Mouse (Mus musculus) erythroblast, adult 5-6 weeks (primary cell): ENCODE data around the gene Ulk4. TPM values are rescaled to one million over a fixed set of nuclear protein-coding genes. Genes with fewer than 3 reads are reported as not detected.
A peak's percentile ranks its signal among the peaks of the same experiment; 100 is the strongest.
"Not testable (repeated sequence)": the region's sequence is repeated elsewhere in the genome, so short reads cannot be mapped to it uniquely, and the experiment has no call there.

ENCODE experiments used
- ATAC-seq: replicated peaks from 2 replicates; pipeline ENCODE4 v1.8.0; 2016; ENCODE audit warnings: moderate number of reproducible peaks, mild to moderate bottlenecking, moderate TSS enrichment, inconsistent platforms; ENCODE audit not compliant: poor library complexity, low FRiP score, severe bottlenecking
- total RNA-seq, 2 experiments: library from RNA; stranded (forward) in 1 of 2; stranded (reverse) in 1 of 2; fragments of 150-400 nt in 1 of 2; fragments of 200-764, 138-1000 nt in 1 of 2; gene quantifications; 2 replicates each; pipeline versions ENCODE4 v1.2.3 to v1.2.4; 2015 to 2017; ENCODE audit warnings: low replicate concordance in 2 of 2

Gene Ulk4
- total RNA-seq, 2 experiments from 2014 or later = 0.34 TPM; not detected in 1

GRCm38 (mm10) chr9:121265307-121265706, 11.7 kb downstream of the Ulk4 start:
- ATAC-seq = no peak

DNA sequence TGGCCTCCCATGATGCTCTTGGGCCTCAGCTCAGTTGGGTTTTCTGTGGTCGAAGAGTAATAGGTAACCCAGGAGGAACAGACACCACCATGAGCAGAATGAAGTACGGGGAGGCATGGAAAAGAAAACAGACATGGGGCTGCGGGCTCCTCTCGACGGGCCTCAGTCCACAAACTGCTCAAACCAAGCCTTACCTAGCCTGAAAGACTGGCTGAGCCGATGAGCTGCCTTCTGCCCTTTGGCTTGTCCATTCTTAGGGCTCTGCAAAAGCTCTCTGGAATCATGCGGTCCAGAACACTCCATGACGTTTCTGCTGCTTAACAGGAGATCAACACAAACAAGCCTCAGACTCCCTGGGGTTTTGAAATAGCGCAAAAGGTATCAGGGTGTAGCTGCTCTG, 19.9 kb downstream of the Ulk4 start:
- ATAC-seq = no peak

DNA sequence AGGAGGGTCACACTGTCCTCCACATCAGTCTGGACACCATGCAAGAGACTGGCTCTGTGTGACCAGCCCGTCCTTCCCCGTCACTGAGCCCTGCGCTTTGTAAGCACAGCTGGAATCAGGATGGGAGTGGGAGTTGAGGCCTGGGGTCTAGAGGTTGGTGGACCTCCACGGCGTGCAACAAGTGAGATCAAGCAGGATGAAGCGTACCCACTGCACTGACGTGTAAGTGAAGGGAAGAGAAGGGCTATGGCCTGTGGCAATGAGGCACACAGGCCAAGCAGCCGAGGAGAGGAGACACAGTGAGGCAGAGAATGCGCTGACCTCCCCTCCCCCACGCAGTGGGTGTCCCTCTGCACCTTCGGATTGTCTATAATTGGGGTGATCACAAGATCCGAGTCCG, 22.2 kb downstream of the Ulk4 start:
- ATAC-seq = no peak

- no peak for ATAC-seq
These were observed 23.0 kb downstream of the Ulk4 start for GRCm38 (mm10) chr9:121253983-121254382.

- no peak for ATAC-seq
These were observed 26.1 kb downstream of the Ulk4 start for GRCm38 (mm10) chr9:121250854-121251253.

GRCm38 (mm10) chr9:121249805-121250204, 27.2 kb downstream of the Ulk4 start:
- ATAC-seq = no peak

- no peak for ATAC-seq
These were observed 28.8 kb downstream of the Ulk4 start for GRCm38 (mm10) chr9:121247956-121248775.

DNA sequence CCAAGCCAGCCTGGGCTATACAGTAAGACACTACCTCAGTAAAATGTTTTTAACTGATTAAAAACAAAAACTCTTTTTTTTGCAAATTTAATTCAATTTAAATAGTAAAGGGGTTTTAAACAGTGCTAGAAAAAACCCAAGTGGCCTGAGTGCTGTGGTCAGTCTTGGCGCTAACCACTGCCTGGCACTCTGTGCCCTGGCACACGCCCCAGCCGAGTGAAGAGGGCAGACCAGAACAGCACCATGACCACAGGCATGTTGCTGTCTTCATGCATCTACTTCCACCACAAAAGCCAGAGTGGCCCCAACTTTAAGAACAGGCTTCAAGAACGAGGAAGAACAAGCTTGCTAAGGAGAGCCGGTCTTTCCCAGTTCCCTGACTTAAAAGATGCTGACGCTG, 29.9 kb downstream of the Ulk4 start:
- ATAC-seq = no peak

- no peak for ATAC-seq
These were observed 34.7 kb downstream of the Ulk4 start for GRCm38 (mm10) chr9:121242331-121242730.

DNA sequence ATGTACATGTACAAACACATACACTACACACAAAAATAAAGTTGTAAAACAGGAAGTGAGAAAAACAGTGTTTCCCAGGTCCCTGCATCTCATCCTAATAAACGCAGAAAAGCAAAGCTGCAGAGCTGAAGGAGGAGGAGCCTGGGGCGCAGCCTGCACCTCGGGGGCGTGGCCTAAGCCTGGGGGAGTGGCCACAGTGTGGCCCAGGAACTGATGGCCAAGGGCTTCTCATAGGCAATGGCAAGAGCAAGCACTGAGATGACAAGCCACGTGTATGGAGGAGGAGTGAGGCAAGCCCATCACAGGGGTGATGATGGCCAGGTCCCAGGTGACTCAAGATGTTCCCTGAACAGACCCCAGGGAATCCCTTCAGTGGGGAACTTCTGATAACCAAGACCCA, 35.2 kb downstream of the Ulk4 start:
- peak; percentile 67 for ATAC-seq

DNA sequence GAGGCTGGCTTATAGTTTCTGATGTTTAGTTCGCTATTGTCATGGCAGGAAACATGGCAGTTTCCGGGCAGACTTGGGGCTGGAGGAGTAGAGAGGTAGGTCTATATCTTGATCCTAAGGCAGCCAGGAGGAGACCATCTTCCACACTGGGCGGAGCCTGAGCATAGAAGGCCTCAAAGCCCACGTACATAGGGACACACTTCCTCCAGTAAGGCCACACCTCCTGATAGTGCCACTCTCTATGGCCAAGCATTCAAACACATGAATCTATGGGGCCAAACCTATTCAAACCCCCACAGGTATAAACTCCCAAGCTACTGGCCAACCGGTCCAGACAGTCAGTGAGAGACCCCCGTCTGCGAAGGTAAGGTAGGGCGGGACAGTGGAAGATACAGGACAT, 35.6 kb downstream of the Ulk4 start:
- ATAC-seq = no peak

GRCm38 (mm10) chr9:121240242-121240641, 36.8 kb downstream of the Ulk4 start:
- not testable (repeated sequence) for ATAC-seq

GRCm38 (mm10) chr9:121239571-121239970, 37.4 kb downstream of the Ulk4 start:
- no peak for ATAC-seq

GRCm38 (mm10) chr9:121218636-121219035, 58.4 kb downstream of the Ulk4 start:
- ATAC-seq = no peak

- no peak for ATAC-seq
These were observed 58.8 kb downstream of the Ulk4 start for GRCm38 (mm10) chr9:121218230-121218629.

DNA sequence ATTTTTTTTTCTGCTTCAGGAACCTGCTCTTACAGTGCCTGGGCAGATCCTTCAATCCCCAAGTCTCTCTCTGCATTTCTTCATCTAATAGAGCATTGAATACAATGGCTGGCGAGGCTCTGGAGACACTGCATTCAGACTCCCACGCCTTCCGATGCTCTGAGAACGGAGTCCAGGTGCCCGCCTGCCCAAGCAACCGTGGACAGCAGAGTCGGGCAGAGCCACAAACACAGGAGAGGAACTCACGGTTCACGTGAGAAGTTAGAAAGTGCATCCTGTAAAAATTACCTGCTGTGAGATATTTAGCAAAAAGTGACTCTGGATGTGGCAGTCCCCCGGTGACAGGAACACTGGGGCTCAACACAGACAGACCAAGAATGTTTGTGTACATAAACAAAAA, 59.3 kb downstream of the Ulk4 start:
- no peak for ATAC-seq

DNA sequence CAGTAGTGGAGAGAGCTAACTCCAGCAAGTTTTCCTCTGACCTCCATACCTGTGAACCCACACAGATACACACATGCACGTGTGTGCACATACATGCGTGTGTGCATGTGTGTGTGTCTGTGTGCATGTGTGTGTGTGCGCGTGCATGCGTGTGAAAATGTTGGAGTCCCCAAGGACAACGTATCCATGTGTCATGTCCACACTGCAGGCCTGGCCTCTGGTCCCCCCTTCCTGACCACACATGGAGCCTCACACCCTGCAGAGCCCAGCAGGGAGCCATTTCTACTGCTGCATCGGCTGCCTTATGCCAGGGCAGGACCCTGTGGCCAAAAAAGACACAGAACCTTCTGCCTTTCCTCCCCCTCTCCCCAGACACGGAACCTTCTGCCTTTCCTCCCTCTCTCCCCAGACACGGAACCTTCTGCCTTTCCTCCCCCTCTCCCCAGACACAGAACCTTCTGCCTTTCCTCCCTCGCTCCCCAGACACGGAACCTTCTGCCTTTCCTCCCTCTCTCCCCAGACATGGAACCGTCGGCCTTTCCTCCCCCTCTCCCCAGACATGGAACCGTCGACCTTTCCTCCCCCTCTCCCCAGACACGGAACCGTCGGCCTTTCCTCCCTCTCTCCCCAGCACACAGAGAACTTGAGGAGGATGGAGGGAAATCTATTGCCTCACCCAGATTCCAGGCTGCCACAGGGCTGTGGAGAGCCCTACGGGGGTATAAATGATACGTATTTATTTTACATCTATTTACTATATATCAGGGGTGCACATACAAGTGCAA, 60.3 kb downstream of the Ulk4 start:
- ATAC-seq = no peak

GRCm38 (mm10) chr9:121215349-121216000, 61.5 kb downstream of the Ulk4 start:
- peak; percentile 77 for ATAC-seq

DNA sequence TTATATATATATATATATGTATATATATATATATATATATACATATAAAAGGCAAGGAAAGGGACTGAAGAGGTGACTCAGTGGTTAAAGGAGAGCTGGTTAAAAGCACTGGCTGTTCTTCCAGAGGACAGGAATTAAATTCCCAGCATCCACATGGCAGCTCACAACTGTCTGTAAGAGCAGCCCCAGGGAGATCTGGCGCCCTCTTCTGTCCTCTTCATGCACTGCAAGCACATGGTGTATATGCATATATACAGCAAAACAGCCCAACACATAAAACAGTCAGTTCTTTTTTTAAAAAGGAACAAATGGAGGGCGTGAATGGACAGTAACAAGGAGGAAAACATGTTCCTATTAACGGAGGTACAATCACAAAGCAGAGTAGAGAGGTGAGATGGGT, 64.7 kb downstream of the Ulk4 start:
- no peak for ATAC-seq

DNA sequence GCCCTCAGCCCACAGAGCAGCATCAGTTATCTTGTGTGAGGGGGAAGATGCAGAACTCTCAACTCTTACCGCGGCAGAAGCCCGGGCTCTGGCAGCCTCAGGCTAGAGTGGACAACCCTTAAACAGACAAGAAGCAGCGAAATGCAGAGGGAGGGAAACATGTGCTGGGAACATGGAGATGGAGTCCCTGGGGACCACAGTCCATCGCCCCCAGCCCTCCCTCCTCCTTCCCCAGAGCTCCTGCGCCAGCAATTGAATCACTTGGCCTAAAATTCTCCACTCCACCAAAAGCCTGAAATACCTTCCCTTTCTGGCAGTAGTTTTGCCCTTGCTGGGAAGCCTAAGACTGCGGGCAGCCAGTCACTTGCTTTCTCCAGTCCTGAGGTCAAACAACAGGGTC, 72.0 kb downstream of the Ulk4 start:
- no peak for ATAC-seq
